Comparison of ENCODE assay signal across 13 mouse cellular contexts in the genomic region with DNA sequence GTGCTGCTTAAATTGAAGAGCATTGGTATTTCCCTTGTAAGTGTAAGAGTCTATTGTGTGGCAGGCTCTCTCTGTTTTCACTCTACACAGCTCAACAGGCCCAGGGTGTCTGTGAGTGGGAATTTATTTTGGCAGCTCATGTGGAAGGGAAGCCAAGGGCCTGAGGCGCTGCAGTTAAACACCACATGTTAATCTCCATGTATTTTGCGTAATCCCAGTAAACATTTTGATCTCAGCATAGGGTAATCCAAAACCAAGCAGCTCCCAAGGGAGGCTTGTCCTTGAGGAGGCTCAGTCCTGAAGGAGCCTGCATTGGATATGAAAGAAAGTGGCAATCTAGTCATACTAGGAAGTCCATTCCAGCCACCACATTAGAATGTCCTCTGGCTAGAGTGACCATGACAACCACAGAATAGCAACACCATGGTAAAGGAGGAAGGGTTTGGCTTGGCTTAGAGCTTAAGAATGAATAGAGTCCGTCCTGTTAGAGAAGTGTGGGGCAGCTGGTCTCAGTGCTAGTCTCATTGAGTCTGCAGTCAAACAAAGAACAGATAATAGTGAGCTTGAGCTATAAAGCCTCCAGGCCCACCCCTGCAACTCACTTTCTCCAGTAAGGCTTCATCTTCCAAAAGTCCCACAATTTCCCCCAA.
A peak's percentile ranks its signal among the peaks of the same experiment; 100 is the strongest.
DNase-seq lines count a peak whose midpoint lies in the region; ATAC-seq and TF ChIP-seq lines count a peak whose summit lies in the region.
"Had no signal": no experiment of that assay in that cellular context is flagged by ENCODE, and none has a peak within 500 bp of the region (broad histone marks: within the 10 kb centered on the region; RNA-seq: fewer than 3 reads in every experiment).

No protein-coding gene starts in this region.

- no peak for ATAC-seq in heart, embryonic 11.5 days (replicated peaks; ENCODE audit: insufficient number of reproducible peaks, low FRiP score, low TSS enrichment)
- peak; percentile 14; the same call in 1 of the 2 replicates for ATAC-seq in lung, embryonic 15.5 days (ENCODE audit: borderline replicate concordance, extremely low read depth, low FRiP score, low TSS enrichment)
- ATAC-seq: intestine, postnatal 0 days; liver, embryonic 12.5 days had no signal

- no peak for TF ChIP-seq CTCF in heart, adult 2 months (IDR thresholded peaks at IDR 0.05)
- no peak for TF ChIP-seq CTCF in brain, embryonic 14.5 days (IDR thresholded peaks at IDR 0.05; ENCODE audit: borderline replicate concordance, extremely low read depth, insufficient read depth, insufficient read length)

- no peak overlapping the region for H3K9ac ChIP-seq in heart, adult 2 months (ENCODE audit: low read depth, low read length)
- H3K9ac ChIP-seq in heart, embryonic 11.5 days (ENCODE audit: low read depth, low read length), result no peak overlapping the region
- no peak overlapping the region for H3K9ac ChIP-seq in lung, embryonic 15.5 days
- H3K9ac ChIP-seq: liver, embryonic 12.5 days; midbrain, embryonic 12.5 days; stomach, embryonic 15.5 days had no signal

- no peak for TF ChIP-seq EP300 in heart, adult 2 months (IDR thresholded peaks at IDR 0.05; ENCODE audit: insufficient read depth, low read depth, low read length)

- H3K9me3 ChIP-seq in heart, embryonic 11.5 days (replicated peaks; ENCODE audit: control insufficient read depth, low read length), result no peaks in the 10 kb centered on the region
- H3K9me3 ChIP-seq in lung, embryonic 15.5 days, result no peaks in the 10 kb centered on the region
- H3K9me3 ChIP-seq: liver, embryonic 12.5 days; midbrain, embryonic 12.5 days; stomach, embryonic 15.5 days had no signal

- H3K4me3 ChIP-seq in heart, adult 2 months, result no peak overlapping the region
- H3K4me3 ChIP-seq in heart, embryonic 11.5 days (ENCODE audit: low read depth, low read length), result no peak overlapping the region
- H3K4me3 ChIP-seq in lung, embryonic 15.5 days, result no peak overlapping the region
- H3K4me3 ChIP-seq: liver, embryonic 12.5 days; midbrain, embryonic 12.5 days; stomach, embryonic 15.5 days had no signal

- WGBS in heart, adult 2 months, result 52% methylated on average over 3 of the region's 3 CpGs
- WGBS in heart, embryonic 11.5 days (ENCODE audit: insufficient replicate concordance), result 79% methylated on average over 3 of the region's 3 CpGs
- 79% methylated on average over 3 of the region's 3 CpGs for WGBS in lung, embryonic 15.5 days

- intact Hi-C loops in heart, adult 2 months (cut with DNase I), result no loop called here

- H3K4me2 ChIP-seq in heart, embryonic 11.5 days, result no peak overlapping the region
- H3K4me2 ChIP-seq in lung, embryonic 15.5 days, result no peak overlapping the region
- H3K4me2 ChIP-seq: liver, embryonic 12.5 days; midbrain, embryonic 12.5 days; stomach, embryonic 15.5 days had no signal

- H3K79me2 ChIP-seq in heart, adult 2 months (replicated peaks; ENCODE audit: control insufficient read depth, insufficient read depth, low read length), result no peaks in the 10 kb centered on the region

- peak; percentile 25 to 67 for DNase-seq in heart, adult 2 months
- DNase-seq in brain, embryonic 14.5 days (ENCODE audit: low read depth), result peak; percentile 60
- peak; percentile 56 for DNase-seq in heart, adult 8-10 months (ENCODE audit: low spot score)
- no peak for DNase-seq in spleen, postnatal 4 days (ENCODE audit: low spot score in 2 of 2)
- no peak for DNase-seq in thymus, postnatal 14 days
- DNase-seq: adrenal gland, adult 8-10 months; kidney, postnatal 36 days had no signal

- peaks cover 2% of the 10 kb centered on the region for H3K4me1 ChIP-seq in heart, adult 2 months (ENCODE audit: control insufficient read depth, insufficient read depth, low read length)
- H3K4me1 ChIP-seq in heart, embryonic 11.5 days (ENCODE audit: control insufficient read depth, insufficient read depth, low read length), result 0 out of 2 replicates have a peak, but pooled peaks cover 2% of the 10 kb centered on the region
- H3K4me1 ChIP-seq in lung, embryonic 15.5 days, result no peaks in the 10 kb centered on the region
- H3K4me1 ChIP-seq: liver, embryonic 12.5 days; stomach, embryonic 15.5 days had no signal

- H3K36me3 ChIP-seq in heart, adult 2 months (ENCODE audit: control insufficient read depth, insufficient read depth, low read length), result no peaks in the 10 kb centered on the region
- H3K36me3 ChIP-seq in heart, embryonic 11.5 days (ENCODE audit: control insufficient read depth, insufficient read depth, low read length), result no peaks in the 10 kb centered on the region
- no peaks in the 10 kb centered on the region for H3K36me3 ChIP-seq in lung, embryonic 15.5 days
- H3K36me3 ChIP-seq: liver, embryonic 12.5 days; midbrain, embryonic 12.5 days; stomach, embryonic 15.5 days had no signal

- no peak overlapping the region for H3K27ac ChIP-seq in heart, adult 2 months
- H3K27ac ChIP-seq in heart, embryonic 11.5 days (ENCODE audit: low read depth, low read length), result no peak overlapping the region
- no peak overlapping the region for H3K27ac ChIP-seq in lung, embryonic 15.5 days
- H3K27ac ChIP-seq: liver, embryonic 12.5 days; midbrain, embryonic 12.5 days; stomach, embryonic 15.5 days had no signal

- no peak for TF ChIP-seq POLR2A in heart, adult 2 months (IDR thresholded peaks at IDR 0.05; ENCODE audit: insufficient read depth, low read depth, low read length)
- no peak for TF ChIP-seq POLR2A in brain, embryonic 14.5 days (IDR thresholded peaks at IDR 0.05; ENCODE audit: borderline replicate concordance, extremely low read depth, insufficient read depth, insufficient read length, poor library complexity, severe bottlenecking)

- no peaks in the 10 kb centered on the region for H3K27me3 ChIP-seq in heart, adult 2 months (ENCODE audit: control insufficient read depth, insufficient read depth, low read length)
- no peaks in the 10 kb centered on the region for H3K27me3 ChIP-seq in heart, embryonic 11.5 days (ENCODE audit: control insufficient read depth, insufficient read depth, low read length)
- no peaks in the 10 kb centered on the region for H3K27me3 ChIP-seq in lung, embryonic 15.5 days
- H3K27me3 ChIP-seq: liver, embryonic 12.5 days; stomach, embryonic 15.5 days had no signal

Comparison
In these comparisons a context has a peak if more than half of its experiments do, and no peak if none do; other contexts are left out.
1. DNase-seq: peak in heart, adult 2 months (2 of 2), brain, embryonic 14.5 days (single experiment) and heart, adult 8-10 months (single experiment); none in spleen, postnatal 4 days (0 of 2) and thymus, postnatal 14 days (single experiment).